Mouse (Mus musculus) hindbrain, embryonic 16.5 days (tissue): ENCODE results near the gene Rabepk. TPM values are rescaled to one million over a fixed set of nuclear protein-coding genes. Genes with fewer than 3 reads are reported as not detected.
"Not testable (repeated sequence)": the region's sequence is repeated elsewhere in the genome, so short reads cannot be mapped to it uniquely, and the experiment has no call there.

Experiments used
- ATAC-seq: fragments of 200-750 bp; cut with Nextera tagmentation; 2 replicates; pipeline ENCODE4 v1.8.0; 2017; ENCODE audit warnings: moderate TSS enrichment, moderate library complexity
- H3K27ac ChIP-seq: fragments of 300-500 bp; sonication (generic); 2 replicates; pipeline ENCODE4 v1.5.1; 2014; ENCODE audit warnings: low read depth, mild to moderate bottlenecking, control low read depth, low read length, moderate library complexity
- H3K27me3 ChIP-seq: fragments of 300-500 bp; sonication (generic); replicated peaks from 2 replicates; pipeline ENCODE4 v1.6.1; 2014; ENCODE audit warnings: low read length; ENCODE audit not compliant: control insufficient read depth, insufficient read depth
- H3K36me3 ChIP-seq: fragments of 300-500 bp; sonication (generic); 2 replicates; pipeline ENCODE4 v1.6.1; 2014; ENCODE audit warnings: mild to moderate bottlenecking, low read length, moderate library complexity, mixed read lengths; ENCODE audit not compliant: control insufficient read depth, insufficient read depth
- H3K4me1 ChIP-seq: fragments of 300-500 bp; sonication (generic); 2 replicates; pipeline ENCODE4 v1.6.1; 2014; ENCODE audit warnings: low read depth, low read length; ENCODE audit not compliant: control insufficient read depth, insufficient read depth
- H3K4me2 ChIP-seq: fragments of 300-500 bp; sonication (generic); 2 replicates; pipeline ENCODE4 v1.6.1; 2014; ENCODE audit warnings: mild to moderate bottlenecking, low read length, control low read depth, moderate library complexity
- H3K4me3 ChIP-seq: fragments of 300-500 bp; sonication (generic); 2 replicates; pipeline ENCODE4 v1.5.1; 2014; ENCODE audit warnings: mild to moderate bottlenecking, low read length, control low read depth, moderate library complexity
- H3K9ac ChIP-seq: fragments of 300-500 bp; sonication (generic); 2 replicates; pipeline ENCODE4 v1.6.1; 2014; ENCODE audit warnings: low read depth, mild to moderate bottlenecking, control low read depth, low read length, moderate library complexity
- H3K9me3 ChIP-seq: fragments of 300-500 bp; sonication (generic); 2 replicates; pipeline ENCODE4 v1.6.1; 2014; ENCODE audit warnings: mild to moderate bottlenecking, low read length, moderate library complexity; ENCODE audit not compliant: control insufficient read depth
- WGBS: fragments of 180-500 bp; shearing (Covaris S2); extraction: QIAGEN DNeasy Blood & Tissue Kit; methylation state at CpG from one replicate; pipeline ENCODE4 v1.1.7; 2014; 5-methylcytosine and 5-hydroxymethylcytosine counted together
- polyA plus RNA-seq: library from polyadenylated mRNA; unstranded; fragments of >200 nt; fragmentation: Nextera tagmentation; extraction: Ambion mirVana; gene quantifications from 2 replicates; pipeline ENCODE4 v1.2.1, GENCODE M21; 2015

The Rabepk gene
- polyA plus RNA-seq, 1 experiment from 2014 or later, result 29.7 TPM

- H3K9me3 ChIP-seq, result no peaks in the 10 kb centered on the region
- no peak for ATAC-seq
- no peaks in the 10 kb centered on the region for H3K27me3 ChIP-seq
- H3K9ac ChIP-seq, result no peak overlapping the region
- peaks cover 15% of the 10 kb centered on the region for H3K36me3 ChIP-seq
- 96% methylated on average over 1 of the region's 1 CpGs for WGBS
- 0 out of 2 replicates have a peak, but pooled peaks cover 2% of the 10 kb centered on the region for H3K4me1 ChIP-seq
- H3K4me2 ChIP-seq, result no peak overlapping the region
- H3K4me3 ChIP-seq, result no peak overlapping the region
- H3K27ac ChIP-seq, result no peak overlapping the region
These were observed 9.9 kb upstream of the Rabepk start for GRCm38 (mm10) chr2:34809568-34809967.

GRCm38 (mm10) chr2:34808057-34808456 is 8.3 kb upstream of the Rabepk start:
- Histone ChIP-seq H3K36me3 (peaks cover 13% of the 10 kb centered on the region), H3K27ac (no peak overlapping the region), H3K27me3 (no peaks in the 10 kb centered on the region), H3K4me2 (no peak overlapping the region), H3K4me3 (no peak overlapping the region), H3K9ac (no peak overlapping the region), H3K4me1 (peaks cover 12% of the 10 kb centered on the region), H3K9me3 (no peaks in the 10 kb centered on the region)
- WGBS, result 86% methylated on average over 2 of the region's 2 CpGs
- no peak for ATAC-seq

- peaks cover 2% of the 10 kb centered on the region; the same call in 1 of the 2 replicates for H3K36me3 ChIP-seq
- H3K4me3 ChIP-seq, result no peak overlapping the region
- no peak overlapping the region for H3K9ac ChIP-seq
- no peak overlapping the region for H3K27ac ChIP-seq
- H3K9me3 ChIP-seq, result no peaks in the 10 kb centered on the region
- ATAC-seq, result no peak
- WGBS, result 91% methylated on average over 10 of the region's 10 CpGs
- peaks cover 12% of the 10 kb centered on the region for H3K4me1 ChIP-seq
- H3K4me2 ChIP-seq, result no peak overlapping the region
- H3K27me3 ChIP-seq, result no peaks in the 10 kb centered on the region
These were observed 5.7 kb upstream of the Rabepk start for GRCm38 (mm10) chr2:34805364-34805950.

GRCm38 (mm10) chr2:34804815-34805214 is 5.1 kb upstream of the Rabepk start:
- H3K36me3 ChIP-seq, result peaks cover 2% of the 10 kb centered on the region; the same call in 1 of the 2 replicates
- H3K4me1 ChIP-seq, result peaks cover 12% of the 10 kb centered on the region
- H3K4me3 ChIP-seq, result no peak overlapping the region
- no peak overlapping the region for H3K27ac ChIP-seq
- WGBS, result 79% methylated on average over 1 of the region's 1 CpGs
- no peaks in the 10 kb centered on the region for H3K9me3 ChIP-seq
- ATAC-seq, result no peak
- no peaks in the 10 kb centered on the region for H3K27me3 ChIP-seq
- H3K9ac ChIP-seq, result no peak overlapping the region
- H3K4me2 ChIP-seq, result no peak overlapping the region

- peaks cover 2% of the 10 kb centered on the region; the same call in 1 of the 2 replicates for H3K36me3 ChIP-seq
- no peak overlapping the region for H3K4me3 ChIP-seq
- H3K4me1 ChIP-seq, result peaks cover 13% of the 10 kb centered on the region
- no peak for ATAC-seq
- H3K9me3 ChIP-seq, result no peaks in the 10 kb centered on the region
- H3K27ac ChIP-seq, result no peak overlapping the region
- H3K27me3 ChIP-seq, result no peaks in the 10 kb centered on the region
- 89% methylated on average over 2 of the region's 2 CpGs for WGBS
- H3K4me2 ChIP-seq, result no peak overlapping the region
- H3K9ac ChIP-seq, result no peak overlapping the region
These were observed 4.5 kb upstream of the Rabepk start for GRCm38 (mm10) chr2:34804172-34804571.

- ATAC-seq, result no peak
- Histone ChIP-seq H3K36me3 (peaks cover 2% of the 10 kb centered on the region; the same call in 1 of the 2 replicates), H3K9ac (no peak overlapping the region), H3K27me3 (no peaks in the 10 kb centered on the region), H3K9me3 (no peaks in the 10 kb centered on the region), H3K27ac (no peak overlapping the region), H3K4me3 (no peak overlapping the region), H3K4me1 (peaks cover 17% of the 10 kb centered on the region), H3K4me2 (peak overlapping the region; percentile 41)
- 72% methylated on average over 3 of the region's 3 CpGs for WGBS
These were observed 4.0 kb upstream of the Rabepk start for GRCm38 (mm10) chr2:34803746-34804145.

GRCm38 (mm10) chr2:34802565-34803245 is 3.0 kb upstream of the Rabepk start:
- H3K9ac ChIP-seq, result peak overlapping the region; percentile 78
- H3K9me3 ChIP-seq, H3K36me3 ChIP-seq, H3K27me3 ChIP-seq: not testable (repeated sequence)
- peaks cover 17% of the 10 kb centered on the region for H3K4me1 ChIP-seq
- H3K27ac ChIP-seq, result peak overlapping the region; percentile 87
- peak overlapping the region; percentile 64 for H3K4me3 ChIP-seq
- ATAC-seq, result peak; percentile 51; the same call in 1 of the 2 replicates
- under 1% methylated on average over 19 of the region's 32 CpGs for WGBS
- peak overlapping the region; percentile 84 for H3K4me2 ChIP-seq

GRCm38 (mm10) chr2:34801516-34802482 is 2.1 kb upstream of the Rabepk start:
- Histone ChIP-seq H3K9me3 (no peaks in the 10 kb centered on the region), H3K27me3 (no peaks in the 10 kb centered on the region), H3K4me2 (peak overlapping the region; percentile 46; the same call in 1 of the 2 replicates), H3K27ac (peak overlapping the region; percentile 87), H3K4me1 (peaks cover 17% of the 10 kb centered on the region), H3K4me3 (peak overlapping the region; percentile 64), H3K36me3 (peaks cover 2% of the 10 kb centered on the region; the same call in 1 of the 2 replicates), H3K9ac (peak overlapping the region; percentile 78)
- ATAC-seq, result peak; percentile 97
- WGBS, result 5% methylated on average over 39 of the region's 39 CpGs
